Mouse (Mus musculus) liver, adult 2 months (tissue): ENCODE measurements around the gene Dcun1d4.

Experiments used
- CTCF ChIP-seq: fragments of 200-500 bp; IDR thresholded peaks from 2 replicates; pipeline ENCODE4 v1.5.1; 2011; ENCODE audit warnings: low read depth, low read length, control low read depth
- POLR2A ChIP-seq: fragments of 200-500 bp; IDR thresholded peaks from 2 replicates; pipeline ENCODE4 v1.6.1; 2011; ENCODE audit warnings: low read length, control low read depth; ENCODE audit not compliant: insufficient read depth; ENCODE audit errors: extremely low read depth

DNA sequence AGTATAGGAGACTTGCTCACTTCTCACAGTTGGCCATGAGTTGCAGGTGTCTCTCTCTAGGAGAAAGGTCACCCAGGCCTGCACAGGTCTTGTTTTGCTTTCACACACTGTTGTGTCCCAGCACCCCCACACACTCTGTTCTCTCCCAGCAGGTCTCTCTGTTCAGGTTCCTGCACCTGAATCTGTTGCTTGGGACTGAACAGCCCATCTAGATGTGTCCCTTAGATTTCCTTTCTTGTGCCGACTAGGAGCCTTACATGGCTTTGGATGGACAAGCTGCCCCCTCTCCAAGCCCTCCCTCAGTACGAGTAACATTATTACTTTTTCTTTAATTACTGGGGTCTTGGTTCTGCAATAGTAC lies 59.7 kb downstream of the Dcun1d4 start:
- TF ChIP-seq CTCF, result no peak
- TF ChIP-seq POLR2A, result no peak
